Mouse (Mus musculus): ENCODE results near the gene D230025D16Rik.
"Not testable (repeated sequence)": the region's sequence is repeated elsewhere in the genome, so short reads cannot be mapped to it uniquely, and the experiment has no call there.

D230025D16Rik gene

DNA sequence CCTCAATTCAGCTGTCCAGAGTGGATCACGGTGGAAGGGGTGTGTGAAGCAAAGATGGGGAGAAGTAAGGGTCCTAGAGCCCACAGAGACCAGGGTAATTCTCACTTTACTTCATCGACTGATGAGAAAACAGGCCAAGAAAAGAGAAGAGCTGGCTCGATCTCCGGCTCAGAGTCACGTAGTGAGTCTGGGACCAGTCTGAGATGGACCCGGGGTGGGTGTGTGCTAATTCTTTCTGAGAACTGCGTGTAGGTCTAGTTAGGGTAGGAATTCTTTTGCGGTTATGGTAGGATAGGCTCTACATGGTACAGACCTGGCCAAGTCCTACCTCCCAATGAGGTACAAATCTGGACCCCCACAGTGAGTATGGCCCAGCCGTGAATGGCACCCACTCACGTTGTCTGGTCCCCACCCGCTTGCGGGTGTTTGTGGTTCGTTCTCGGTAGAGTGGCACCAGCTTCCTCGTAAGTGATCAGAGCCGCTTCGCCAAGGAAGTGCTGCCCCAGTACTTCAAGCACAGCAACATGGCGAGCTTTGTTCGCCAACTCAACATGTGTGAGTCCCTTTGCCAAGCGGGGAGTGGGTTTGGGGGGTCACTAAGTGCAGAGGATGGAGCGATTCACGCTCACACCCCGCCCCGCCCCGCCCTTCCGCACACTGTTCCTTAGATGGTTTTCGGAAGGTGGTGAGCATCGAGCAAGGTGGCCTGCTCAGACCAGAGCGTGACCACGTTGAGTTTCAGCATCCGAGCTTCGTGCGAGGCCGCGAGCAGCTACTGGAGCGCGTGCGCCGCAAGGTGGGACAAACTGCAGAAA, 45.4 kb downstream of the D230025D16Rik start:
- DNase-seq = no peak

DNA sequence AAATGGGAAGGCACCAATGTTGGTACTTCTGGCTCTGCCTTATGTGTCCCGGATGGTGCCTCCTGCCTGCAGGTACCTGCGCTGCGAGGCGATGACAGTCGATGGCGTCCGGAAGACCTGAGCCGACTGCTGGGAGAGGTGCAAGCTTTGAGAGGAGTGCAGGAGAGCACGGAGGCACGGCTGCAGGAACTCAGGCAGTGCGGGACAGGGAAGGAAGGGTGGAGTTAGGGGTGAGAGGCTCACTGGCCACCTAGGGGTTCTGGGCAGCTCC, 45.9 kb downstream of the D230025D16Rik start:
- DNase-seq = no peak

DNA sequence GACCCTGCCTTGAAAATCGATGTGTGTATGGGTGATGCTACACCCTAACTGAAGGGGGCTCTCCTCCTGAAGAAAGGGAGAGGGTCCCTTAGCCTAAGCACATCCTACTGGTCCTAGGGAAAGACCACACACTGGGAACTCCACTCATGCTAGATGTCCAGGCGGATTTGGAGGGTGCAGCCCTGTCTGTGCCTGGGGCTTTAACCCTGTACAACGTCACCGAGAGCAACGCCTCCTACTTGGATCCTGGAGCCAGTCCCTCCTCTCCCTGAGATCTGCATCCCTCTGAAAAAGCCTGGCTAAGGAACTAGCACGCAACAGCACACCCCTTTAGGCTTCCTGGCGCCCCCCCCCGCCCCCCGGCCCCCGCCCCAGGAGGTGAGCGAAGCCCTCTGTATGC, 50.4 kb downstream of the D230025D16Rik start:
- no peak for DNase-seq

DNA sequence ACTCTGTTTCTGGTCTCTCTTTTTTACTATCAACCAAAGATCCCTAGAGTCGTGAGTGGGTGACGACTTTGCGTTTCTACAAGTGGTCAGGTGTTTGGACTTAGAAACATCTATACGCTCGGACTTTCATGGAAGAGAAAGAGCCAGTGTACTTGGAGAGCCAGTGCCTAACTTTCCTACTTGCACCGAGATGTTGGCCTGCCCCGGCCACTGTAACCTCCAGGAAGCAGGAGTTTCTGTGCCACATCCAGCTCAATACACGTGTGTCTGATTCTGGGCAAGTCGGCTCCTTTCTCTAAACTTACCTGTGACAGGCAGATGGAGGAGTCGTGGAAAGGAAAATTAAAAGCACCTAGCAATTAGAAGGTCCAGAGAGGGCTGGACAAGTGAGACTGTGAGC, 50.9 kb downstream of the D230025D16Rik start, which contains the start of gene Nol3:
Gene Nol3 (plus strand): TSS at position 301 of the 400 bp plus-strand sequence.
- no peak for DNase-seq

DNA sequence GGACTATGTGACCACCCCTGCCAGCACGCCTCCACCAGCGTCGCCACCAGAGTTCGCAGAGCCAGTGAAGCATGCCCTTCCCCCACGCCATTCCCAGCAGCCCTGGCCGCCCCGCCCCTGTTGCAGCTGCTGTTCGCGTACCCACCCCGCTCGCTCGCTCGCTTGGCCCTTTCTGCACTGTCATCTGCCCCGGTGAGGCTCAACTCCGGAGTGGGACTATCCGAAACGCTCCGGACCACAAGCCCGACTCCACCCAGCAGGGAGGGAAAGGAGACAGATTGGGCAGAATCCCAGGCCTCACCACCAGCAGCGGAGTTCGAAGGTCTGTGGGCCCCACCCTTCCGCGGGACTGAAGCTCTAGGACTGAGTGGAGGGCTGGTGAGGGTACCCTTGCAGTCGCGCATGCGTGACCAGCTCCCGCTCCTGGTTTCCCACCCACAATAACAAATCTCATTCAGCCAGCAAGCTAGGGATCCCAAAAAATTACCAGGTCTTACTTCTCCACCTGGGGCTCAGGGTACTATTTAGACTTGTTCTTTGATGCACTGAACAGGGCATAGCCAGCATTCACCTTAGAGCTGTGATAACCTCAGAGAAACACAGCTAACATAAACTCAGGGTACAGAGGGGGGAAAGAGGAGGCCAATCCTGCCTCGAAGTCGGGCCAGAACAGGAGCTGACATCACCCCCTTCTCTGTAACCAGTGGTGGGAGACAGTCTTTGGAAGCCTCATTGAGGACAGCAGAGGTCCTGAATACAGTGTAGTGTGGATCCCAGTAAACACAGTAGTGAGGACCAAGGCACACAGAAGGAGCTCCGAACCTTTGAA, 51.6 kb downstream of the D230025D16Rik start:
- peak; percentile 59 for DNase-seq

DNA sequence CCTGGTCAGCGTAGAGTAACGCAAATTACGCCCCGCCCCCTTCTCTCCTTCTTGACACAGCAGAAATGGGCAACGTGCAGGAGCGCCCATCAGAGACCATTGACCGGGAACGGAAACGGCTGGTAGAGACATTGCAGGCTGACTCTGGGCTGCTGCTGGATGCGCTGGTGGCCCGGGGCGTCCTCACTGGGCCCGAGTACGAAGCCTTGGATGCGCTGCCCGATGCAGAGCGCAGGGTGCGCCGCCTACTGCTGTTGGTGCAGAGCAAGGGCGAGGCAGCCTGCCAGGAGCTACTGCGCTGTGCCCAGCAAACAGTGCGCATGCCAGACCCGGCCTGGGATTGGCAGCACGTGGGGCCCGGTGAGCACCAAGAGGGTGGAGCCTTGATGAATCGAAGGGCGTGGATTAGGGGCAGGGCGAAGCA, 54.0 kb downstream of the D230025D16Rik start:
- DNase-seq = peak; percentile 85

DNA sequence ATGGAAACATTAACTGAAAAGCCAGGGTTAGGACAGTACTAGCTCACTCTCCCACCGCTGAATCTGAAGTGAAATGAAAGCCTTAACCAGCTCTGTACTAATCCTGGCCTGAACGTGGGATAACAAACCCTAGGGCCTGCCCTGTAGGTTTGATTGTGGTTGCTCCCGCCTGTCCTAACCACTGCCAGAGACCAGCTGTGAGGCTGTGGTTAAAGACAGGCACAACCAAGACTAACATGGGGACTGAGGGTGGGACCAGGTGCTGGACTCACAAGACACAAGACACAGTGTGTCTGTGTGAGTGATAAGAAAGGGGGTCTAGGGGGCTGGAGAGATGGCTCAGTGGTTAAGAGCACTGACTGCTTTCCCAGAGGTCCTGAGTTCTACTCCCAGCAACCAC, 55.6 kb downstream of the D230025D16Rik start:
- DNase-seq = no peak

DNA sequence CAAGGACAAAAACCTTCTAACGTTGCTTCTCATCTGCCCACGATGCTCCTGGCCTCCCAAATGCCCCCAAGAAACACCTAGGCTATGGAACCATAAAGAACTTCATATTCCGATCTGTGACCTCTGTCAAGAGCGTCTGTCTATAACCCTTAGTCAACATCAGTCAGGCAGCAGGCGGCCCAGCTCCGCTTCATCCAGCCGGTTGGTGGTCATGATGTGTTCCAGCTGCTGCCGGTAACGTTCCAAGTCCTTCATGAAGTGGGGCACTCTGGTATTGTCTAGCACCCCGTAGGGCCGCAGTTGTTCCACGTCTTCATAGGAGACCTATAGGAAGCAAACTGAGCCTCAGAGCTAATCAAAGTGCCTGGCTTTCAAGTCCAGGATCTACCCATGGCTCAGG, 56.9 kb downstream of the D230025D16Rik start:
- DNase-seq = no peak

DNA sequence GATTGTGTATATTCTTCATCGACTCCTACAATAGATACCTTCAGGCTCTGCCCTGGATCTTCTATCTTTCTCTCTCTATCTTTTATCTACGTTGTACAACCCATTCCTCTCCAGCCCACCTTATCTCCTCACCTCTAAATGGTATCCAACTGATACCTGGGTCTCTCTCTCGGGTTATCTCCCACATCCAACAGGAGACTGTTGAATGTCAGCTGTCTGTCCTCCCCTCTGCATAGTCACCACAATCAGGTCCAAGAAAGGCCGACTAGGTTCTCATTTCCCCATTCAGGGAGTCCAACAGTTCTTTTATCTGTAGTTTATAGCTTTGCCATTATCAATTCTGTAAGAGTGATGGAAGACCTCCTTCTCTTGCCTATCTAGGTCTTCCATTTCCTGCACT, 57.3 kb downstream of the D230025D16Rik start:
- no peak for DNase-seq

DNA sequence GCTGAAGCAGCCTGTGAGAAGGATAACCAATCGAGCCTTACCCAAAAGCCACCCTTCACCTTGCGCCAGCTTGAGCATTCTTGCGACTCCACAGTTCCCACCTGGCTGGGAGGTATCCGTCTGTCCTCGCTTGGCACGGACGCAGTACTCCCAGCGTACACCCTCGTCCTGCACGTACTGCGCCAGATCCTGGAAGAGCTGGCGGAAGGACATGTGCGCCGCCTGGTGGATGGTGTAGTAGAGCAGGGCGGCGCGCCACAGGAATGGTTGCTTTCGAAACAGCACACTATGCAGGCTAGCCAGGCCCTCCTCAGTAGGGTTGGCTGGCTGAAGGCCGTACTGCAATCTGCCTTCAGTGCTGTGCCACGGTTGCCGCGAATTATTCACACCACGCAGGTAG, 58.1 kb downstream of the D230025D16Rik start:
- peak; percentile 59 for DNase-seq

DNA sequence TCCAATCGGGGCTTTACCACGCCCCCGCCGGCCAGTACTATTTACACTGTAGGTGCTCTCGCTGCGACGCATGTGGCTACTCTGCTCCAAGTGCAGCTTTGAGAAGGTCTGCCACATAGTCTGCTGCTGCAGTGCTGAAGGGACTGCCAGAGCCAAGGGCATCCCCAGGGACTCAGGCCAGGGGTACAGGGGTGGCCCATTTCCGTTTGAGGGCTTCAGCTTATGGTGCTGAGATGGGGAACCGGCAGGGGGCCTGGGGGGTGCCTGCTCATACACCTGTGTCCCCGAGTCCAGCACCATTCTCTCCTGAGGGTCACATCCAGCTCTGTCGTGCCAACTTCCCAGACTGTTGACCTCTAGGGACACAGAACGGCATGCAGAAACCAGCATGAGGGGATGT, 60.6 kb downstream of the D230025D16Rik start:
- DNase-seq = no peak

DNA sequence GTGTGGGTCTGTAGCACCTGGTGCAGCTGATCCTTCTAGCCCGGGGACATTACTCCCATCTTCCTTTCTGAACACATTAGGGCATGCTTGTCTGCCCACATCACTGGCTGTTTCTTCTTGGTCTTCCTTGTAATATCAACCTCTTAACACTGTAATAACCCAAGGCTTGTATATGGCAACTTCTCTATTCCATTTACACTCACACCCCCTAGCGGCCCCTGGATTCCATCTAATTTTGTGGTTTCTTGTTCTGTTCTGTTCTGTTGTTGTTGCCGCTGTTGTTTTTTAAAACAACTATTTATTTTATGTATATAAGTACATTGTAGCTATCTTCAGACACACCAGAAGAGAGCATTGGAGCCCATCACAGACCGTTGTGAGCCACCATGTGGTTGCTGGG, 62.0 kb downstream of the D230025D16Rik start:
- no peak for DNase-seq

DNA sequence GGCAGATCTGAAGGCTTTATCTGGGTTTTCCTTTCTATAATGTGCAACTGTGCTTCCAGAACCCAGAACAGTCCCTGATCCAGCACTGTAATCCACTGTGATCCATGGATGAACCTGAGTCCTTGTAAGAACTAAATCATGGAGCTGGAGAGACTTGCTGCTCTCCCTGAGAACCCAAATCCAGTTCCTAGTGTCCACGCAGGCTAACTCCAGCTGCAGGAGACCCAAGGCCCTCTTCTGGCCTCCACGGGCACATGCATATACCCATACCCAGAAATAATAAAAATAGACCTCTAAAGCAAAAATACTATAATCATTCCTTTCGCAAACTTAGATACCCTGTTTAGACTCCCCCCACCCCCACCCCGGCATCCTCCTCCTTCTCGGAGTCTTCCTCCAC, 63.3 kb downstream of the D230025D16Rik start:
- DNase-seq = no peak

DNA sequence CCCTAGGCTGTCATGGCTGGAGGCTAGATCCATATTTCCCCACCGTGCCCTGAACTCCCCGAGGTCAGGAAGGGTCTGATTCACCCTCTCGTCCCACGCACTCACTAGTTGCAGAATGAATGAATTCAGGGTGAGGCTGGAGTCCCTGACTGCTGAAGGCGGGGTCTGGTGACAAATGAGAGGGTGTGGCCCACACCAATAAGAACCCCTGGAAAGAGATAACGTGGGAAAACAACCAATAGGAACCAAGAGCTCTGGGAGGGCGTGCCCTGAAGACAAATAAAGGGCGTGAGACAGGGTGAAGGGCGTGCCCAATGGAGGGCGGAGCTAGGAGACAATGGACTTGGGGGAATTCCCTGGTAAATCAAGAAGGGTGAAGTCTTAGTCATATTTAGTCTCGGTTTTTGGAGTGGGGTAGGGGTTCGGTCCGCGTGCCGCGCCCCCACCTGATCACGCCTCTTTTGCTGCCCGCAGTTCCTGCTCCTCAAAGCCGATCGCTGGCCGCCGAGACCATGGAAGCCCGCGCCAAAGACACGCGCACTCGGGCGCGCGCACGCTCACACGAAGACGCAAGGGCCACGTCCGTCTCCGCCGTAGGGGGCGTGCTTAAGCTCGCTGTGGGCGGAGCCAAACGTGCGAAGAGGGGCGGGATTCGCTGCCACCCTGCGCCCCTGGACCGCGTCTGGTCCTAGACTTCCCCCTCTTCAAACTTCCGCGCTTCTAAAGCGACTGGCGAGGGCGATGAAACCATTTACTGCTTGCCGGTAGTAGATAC, 64.2 kb downstream of the D230025D16Rik start:
- DNase-seq = peak; percentile 93

DNA sequence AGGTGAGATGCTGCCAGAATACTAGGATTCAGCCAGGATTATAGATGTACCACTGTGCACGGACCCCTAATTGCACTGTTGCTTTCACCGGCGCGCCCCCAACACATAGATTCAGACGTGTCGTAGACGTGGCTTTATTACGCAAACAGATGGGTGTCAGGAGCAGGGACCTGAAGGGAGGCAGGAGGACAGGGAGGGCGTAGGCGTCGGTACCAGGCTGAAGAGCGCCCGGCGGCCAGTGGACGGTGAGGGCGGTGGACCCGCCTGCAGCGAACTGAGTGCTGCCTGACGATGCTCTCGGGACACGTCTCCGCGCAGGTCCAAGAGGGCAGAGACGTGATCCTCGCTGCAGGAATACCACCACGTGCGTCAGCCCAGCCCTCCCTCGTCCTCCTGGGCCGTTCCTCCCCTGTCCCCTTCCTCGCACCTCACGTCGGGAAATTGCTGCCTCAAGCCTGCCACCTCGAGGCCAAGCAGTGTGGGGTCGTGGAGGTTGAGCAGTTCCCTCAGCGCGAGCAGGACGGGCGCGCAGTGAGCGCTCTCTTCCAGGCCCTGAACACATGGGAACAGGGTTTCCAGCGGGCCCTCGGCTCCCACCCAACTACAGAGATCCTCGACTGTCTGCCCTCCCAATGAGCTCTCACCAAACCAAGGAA, 65.0 kb downstream of the D230025D16Rik start, which contains the start of gene 4931428F04Rik:
Gene 4931428F04Rik (minus strand): TSS at position 60 of the 656 bp plus-strand sequence.
- DNase-seq = peak; percentile 42

DNA sequence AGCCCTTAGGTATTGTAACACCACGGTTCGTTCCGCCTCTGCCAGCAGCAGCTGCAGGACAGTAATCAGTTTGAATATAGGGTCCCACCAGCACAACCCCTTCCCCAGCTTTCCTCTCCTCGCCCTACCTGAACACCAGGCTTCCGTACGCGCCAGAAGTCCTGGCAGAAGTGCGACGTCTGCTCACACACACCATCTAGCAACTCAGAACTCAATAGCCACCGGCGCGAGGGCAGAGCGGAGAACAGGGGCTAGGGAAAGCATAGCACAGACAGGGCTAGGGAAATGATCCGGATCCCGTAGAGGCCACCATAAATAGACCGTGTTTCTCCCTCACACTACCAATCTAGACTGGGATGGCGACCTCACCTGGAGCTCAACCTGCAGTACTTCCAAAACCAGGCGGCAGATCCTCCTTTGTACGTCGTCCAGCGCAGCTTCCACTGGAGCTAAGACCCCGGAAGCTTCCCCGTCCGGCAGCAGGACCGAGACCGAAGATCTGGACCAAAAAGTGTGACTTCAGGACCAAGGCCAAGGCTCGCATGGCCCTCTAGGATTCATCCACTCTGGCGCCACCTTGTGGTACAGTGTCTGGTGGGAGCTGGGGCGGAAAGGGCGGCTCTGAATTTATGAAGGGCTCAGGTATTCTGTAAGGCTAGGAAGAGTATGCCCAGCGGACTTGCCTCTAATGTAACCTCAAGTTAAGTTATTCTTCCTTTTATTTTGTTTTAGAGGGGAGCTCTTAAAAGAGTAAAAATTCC, 65.8 kb downstream of the D230025D16Rik start:
- DNase-seq = peak; percentile 91

DNA sequence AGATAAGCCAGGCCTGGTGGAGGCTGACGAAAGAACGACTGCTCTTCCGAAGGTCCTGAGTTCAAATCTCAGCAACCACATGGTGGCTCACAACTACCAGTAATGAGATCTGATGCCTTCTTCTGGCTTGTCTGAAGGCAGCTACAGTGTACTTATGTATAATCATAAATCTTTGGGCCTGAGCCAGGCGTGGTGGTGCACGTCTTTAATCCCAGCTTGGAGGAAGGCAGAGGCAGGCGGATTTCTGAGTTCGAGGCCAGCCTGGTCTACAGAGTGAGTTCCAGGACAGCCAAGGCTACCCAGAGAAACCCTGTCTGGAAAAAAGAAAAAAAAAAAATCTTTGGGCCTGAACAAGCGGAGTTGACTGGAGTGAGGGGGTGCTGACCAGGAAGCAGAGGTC, 66.4 kb downstream of the D230025D16Rik start:
- not testable (repeated sequence) for DNase-seq

DNA sequence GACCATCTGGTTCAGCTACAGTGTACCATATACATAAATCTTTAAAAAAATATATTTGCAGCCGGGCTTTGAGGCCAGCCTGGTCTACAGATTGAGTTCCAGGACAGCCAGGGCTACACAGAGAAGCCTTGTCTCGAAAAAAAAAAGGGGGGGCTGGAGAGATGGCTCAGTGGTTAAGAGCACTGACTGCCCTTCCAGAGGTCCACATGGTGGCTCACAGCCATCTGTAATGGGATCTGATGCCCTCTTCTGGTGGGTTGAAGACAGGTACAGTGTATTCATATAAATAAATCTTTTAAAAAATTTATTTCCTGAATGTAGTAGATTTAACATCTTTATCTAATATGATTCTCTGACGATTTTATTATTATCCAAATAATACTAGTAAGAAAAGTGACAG, 66.9 kb downstream of the D230025D16Rik start:
- DNase-seq = not testable (repeated sequence)

DNA sequence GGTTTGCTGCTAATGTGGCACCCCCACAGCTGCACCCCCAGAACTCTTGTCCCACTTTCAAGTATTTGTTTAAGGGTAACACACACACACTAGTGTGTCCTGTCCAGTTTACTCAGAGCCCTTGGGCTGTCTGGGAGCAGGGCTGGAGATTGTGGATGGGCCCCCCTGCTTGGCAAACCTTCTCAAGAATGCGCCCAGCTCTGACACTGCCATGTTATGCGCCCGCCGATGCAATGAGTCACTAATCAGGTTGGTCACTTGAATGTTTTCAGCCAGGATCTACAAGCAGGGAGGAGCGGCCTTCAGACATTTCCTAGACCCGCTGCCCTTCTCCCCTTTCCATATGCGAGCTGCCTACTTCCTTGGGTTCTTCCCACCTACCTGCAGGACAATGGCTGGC, 67.5 kb downstream of the D230025D16Rik start:
- DNase-seq = no peak

DNA sequence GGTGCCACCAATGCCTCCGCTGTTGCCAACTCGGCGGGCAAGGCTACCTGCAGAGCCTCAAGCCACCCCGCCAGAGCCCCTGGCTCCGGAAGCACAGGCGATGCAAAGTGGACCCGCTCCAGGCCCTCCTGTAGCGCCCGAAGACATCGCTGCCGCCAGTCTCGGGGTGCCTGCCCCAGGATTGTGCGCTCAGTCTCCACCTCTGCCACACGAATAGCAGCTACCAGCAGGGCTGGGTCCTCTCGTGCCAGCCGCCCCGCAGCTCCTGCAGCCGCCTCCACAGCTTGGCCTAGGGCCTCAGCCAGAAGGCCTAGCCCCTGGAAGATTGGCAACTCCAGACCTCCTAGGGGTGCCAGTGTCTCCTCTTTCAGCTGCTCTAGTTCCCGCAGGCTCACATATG, 68.5 kb downstream of the D230025D16Rik start:
- no peak for DNase-seq

DNA sequence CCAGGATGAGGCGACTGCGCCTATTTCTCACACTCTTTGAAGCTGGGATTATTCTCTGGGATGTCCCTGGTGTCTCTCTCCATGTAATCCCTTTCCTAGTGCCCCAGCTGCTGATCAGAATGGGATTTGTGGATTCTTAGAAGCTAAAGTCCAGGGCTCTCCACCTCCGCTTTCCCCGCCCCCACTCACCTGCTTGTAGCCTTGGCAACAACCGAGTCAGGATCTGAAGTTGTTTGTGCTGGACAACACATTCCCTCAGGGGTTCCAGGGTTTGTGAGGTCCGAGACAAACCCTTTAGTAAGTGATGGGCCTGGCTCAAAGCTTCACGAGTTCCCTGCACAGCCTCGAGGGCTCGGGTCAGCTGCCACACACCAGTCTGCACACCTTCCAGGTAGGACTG, 69.8 kb downstream of the D230025D16Rik start:
- no peak for DNase-seq

DNA sequence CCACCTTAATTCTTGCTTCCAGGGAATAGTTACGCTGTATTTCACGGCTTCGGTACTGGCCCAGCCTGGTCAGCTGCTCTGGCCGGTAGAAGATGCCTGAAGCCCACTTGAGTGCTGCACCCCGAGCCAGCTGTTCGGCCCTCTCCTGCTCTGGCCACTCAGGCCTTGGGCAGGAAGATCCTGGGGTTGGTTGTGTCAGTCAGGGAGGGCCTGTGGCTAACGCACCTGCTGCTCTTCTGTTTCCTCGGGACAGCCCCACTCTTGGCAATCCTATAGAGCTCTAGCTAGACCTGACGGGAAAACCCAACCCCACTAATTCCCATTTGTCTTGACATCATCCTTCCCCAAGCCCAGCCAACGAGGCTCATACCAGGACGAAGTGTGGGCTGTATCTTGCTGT, 70.3 kb downstream of the D230025D16Rik start:
- DNase-seq = no peak
